9 mouse cellular contexts compared by ENCODE assay signal in genomic region chr19:6952712-6953037, GRCm38 (mm10). TPM values are rescaled to one million over a fixed set of nuclear protein-coding genes. Genes with fewer than 3 reads are reported as not detected.
DNase-seq lines count a peak whose midpoint lies in the region; ATAC-seq and TF ChIP-seq lines count a peak whose summit lies in the region.
"Had no signal": no experiment of that assay in that cellular context is flagged by ENCODE, and none has a peak within 500 bp of the region (broad histone marks: within the 10 kb centered on the region; RNA-seq: fewer than 3 reads in every experiment).

No protein-coding gene starts in this region.

- peak overlapping the region; percentile 100 for H3K27ac ChIP-seq in gastrocnemius, adult 2 months
- no peak overlapping the region for H3K27ac ChIP-seq in forebrain, embryonic 13.5 days
- H3K27ac ChIP-seq in hindbrain, embryonic 16.5 days (ENCODE audit: low read depth, low read length), result peak overlapping the region; percentile 96
- peak overlapping the region; percentile 98 for H3K27ac ChIP-seq in liver, embryonic 11.5 days (ENCODE audit: low read depth, low read length)
- peak overlapping the region; percentile 97 for H3K27ac ChIP-seq in neural tube, embryonic 13.5 days (replicated peaks)

- peaks cover 27% of the 10 kb centered on the region for H3K4me1 ChIP-seq in forebrain, embryonic 13.5 days
- H3K4me1 ChIP-seq in hindbrain, embryonic 16.5 days (ENCODE audit: control insufficient read depth, insufficient read depth, low read depth, low read length), result peaks cover 19% of the 10 kb centered on the region
- peaks cover 27% of the 10 kb centered on the region for H3K4me1 ChIP-seq in liver, embryonic 11.5 days (replicated peaks; ENCODE audit: control insufficient read depth, insufficient read depth, low read length)
- peaks cover 25% of the 10 kb centered on the region for H3K4me1 ChIP-seq in neural tube, embryonic 13.5 days (replicated peaks)

- no peak for ATAC-seq in forebrain, embryonic 13.5 days
- no peak for ATAC-seq in hindbrain, embryonic 16.5 days
- ATAC-seq in liver, embryonic 11.5 days (replicated peaks; ENCODE audit: low FRiP score), result no peak
- no peak for ATAC-seq in neural tube, embryonic 13.5 days (ENCODE audit: low read depth)
- ATAC-seq in granulocyte monocyte progenitor cell, adult 5-6 weeks (replicated peaks; ENCODE audit: poor library complexity, severe bottlenecking), result no peak

- H3K36me3 ChIP-seq in forebrain, embryonic 13.5 days (ENCODE audit: poor library complexity, severe bottlenecking), result peaks cover 17% of the 10 kb centered on the region; the same call in 1 of the 2 replicates
- peaks cover 6% of the 10 kb centered on the region; the same call in 1 of the 2 replicates for H3K36me3 ChIP-seq in hindbrain, embryonic 16.5 days (ENCODE audit: control insufficient read depth, insufficient read depth, low read length)
- peaks cover 16% of the 10 kb centered on the region for H3K36me3 ChIP-seq in liver, embryonic 11.5 days (ENCODE audit: control insufficient read depth, insufficient read depth, low read length)
- H3K36me3 ChIP-seq in neural tube, embryonic 13.5 days, result peaks cover 29% of the 10 kb centered on the region

- DNase-seq in gastrocnemius, adult 2 months, result peak; percentile 65
- DNase-seq in gastrocnemius, postnatal 14 days, result no peak
- DNase-seq in liver, embryonic 11.5 days (ENCODE audit: low spot score), result no peak
- no peak for DNase-seq in gastrocnemius, adult 18-20 months (ENCODE audit: low spot score)

- H3K27me3 ChIP-seq in forebrain, embryonic 13.5 days, result no peaks in the 10 kb centered on the region
- no peaks in the 10 kb centered on the region for H3K27me3 ChIP-seq in hindbrain, embryonic 16.5 days (replicated peaks; ENCODE audit: control insufficient read depth, insufficient read depth, low read length)
- no peaks in the 10 kb centered on the region for H3K27me3 ChIP-seq in liver, embryonic 11.5 days (replicated peaks; ENCODE audit: control insufficient read depth, insufficient read depth, low read length)
- H3K27me3 ChIP-seq in neural tube, embryonic 13.5 days, result no peaks in the 10 kb centered on the region

- H3K4me3 ChIP-seq in gastrocnemius, adult 2 months, result peak overlapping the region; percentile 82
- peak overlapping the region; percentile 60 for H3K4me3 ChIP-seq in forebrain, embryonic 13.5 days
- H3K4me3 ChIP-seq in hindbrain, embryonic 16.5 days (ENCODE audit: low read length), result peak overlapping the region; percentile 61; the same call in 1 of the 2 replicates
- H3K4me3 ChIP-seq in liver, embryonic 11.5 days (ENCODE audit: low read depth, low read length), result peak overlapping the region; percentile 64
- peak overlapping the region; percentile 59 for H3K4me3 ChIP-seq in neural tube, embryonic 13.5 days

- no peak for TF ChIP-seq CTCF in gastrocnemius, adult 2 months (IDR thresholded peaks at IDR 0.05)

- intact Hi-C loops in gastrocnemius, adult 2 months (cut with DNase I), result loop anchor here (2.0 kb wide), 1 partner anchor 16 kb away; no protein-coding TSS in a partner anchor
- intact Hi-C loops in gastrocnemius, postnatal 14 days (cut with DNase I; ENCODE audit: low total_unique reads), result no loop called here

- no peaks in the 10 kb centered on the region for H3K9me3 ChIP-seq in forebrain, embryonic 13.5 days (replicated peaks)
- H3K9me3 ChIP-seq in hindbrain, embryonic 16.5 days (ENCODE audit: control insufficient read depth, low read length), result no peaks in the 10 kb centered on the region
- H3K9me3 ChIP-seq in liver, embryonic 11.5 days (ENCODE audit: control insufficient read depth, low read length), result no peaks in the 10 kb centered on the region
- H3K9me3 ChIP-seq in neural tube, embryonic 13.5 days, result no peaks in the 10 kb centered on the region

- H3K9ac ChIP-seq in forebrain, embryonic 13.5 days, result peak overlapping the region; percentile 84
- H3K9ac ChIP-seq in hindbrain, embryonic 16.5 days (ENCODE audit: low read depth, low read length), result peak overlapping the region; percentile 77
- peak overlapping the region; percentile 89 for H3K9ac ChIP-seq in liver, embryonic 11.5 days (ENCODE audit: low read depth, low read length)
- peak overlapping the region; percentile 81 for H3K9ac ChIP-seq in neural tube, embryonic 13.5 days

- peak overlapping the region; percentile 98 for H3K4me2 ChIP-seq in forebrain, embryonic 13.5 days
- H3K4me2 ChIP-seq in hindbrain, embryonic 16.5 days (ENCODE audit: low read length), result peak overlapping the region; percentile 98
- H3K4me2 ChIP-seq in liver, embryonic 11.5 days, result peak overlapping the region; percentile 98
- H3K4me2 ChIP-seq in neural tube, embryonic 13.5 days, result peak overlapping the region; percentile 97

- WGBS in forebrain, embryonic 13.5 days, result 29% methylated on average over 3 of the region's 3 CpGs
- 36% methylated on average over 3 of the region's 3 CpGs for WGBS in hindbrain, embryonic 16.5 days
- 4% methylated on average over 3 of the region's 3 CpGs for WGBS in liver, embryonic 11.5 days
- 35% methylated on average over 3 of the region's 3 CpGs for WGBS in neural tube, embryonic 13.5 days

RNA-seq across cellular contexts. Expression of gene Gpr137, which starts 10.4 kb away (rescaled TPM):
- total RNA-seq in gastrocnemius, adult 2 months (2021), result 10 to 100 TPM in 1 of 2 experiments, 1 to 10 TPM in 1; 8.2 to 13.8 TPM
- 1 to 10 TPM; 8.9 to 9.9 TPM for total RNA-seq in gastrocnemius, postnatal 14 days (2021)
- polyA plus RNA-seq in forebrain, embryonic 13.5 days (2015; fragmentation: Nextera tagmentation; extraction: Ambion mirVana), result 32.4 and 32.8 TPM in 2 replicates
- polyA plus RNA-seq in hindbrain, embryonic 16.5 days (2015; fragmentation: Nextera tagmentation; extraction: Ambion mirVana), result 67.1 and 77.6 TPM in 2 replicates
- polyA plus RNA-seq in liver, embryonic 11.5 days (2014; fragmentation: Nextera tagmentation; extraction: Ambion mirVana), result 18.2 and 18.9 TPM in 2 replicates
- 50.6 and 57.0 TPM in 2 replicates for polyA plus RNA-seq in neural tube, embryonic 13.5 days (2015; fragmentation: Nextera tagmentation; extraction: Ambion mirVana)
- total RNA-seq in granulocyte monocyte progenitor cell, adult 5-6 weeks (2014; fragmentation: Nextera tagmentation), result 15.0 and 18.5 TPM in 2 replicates
- 14.9 and 15.8 TPM in 2 replicates for total RNA-seq in granulocyte monocyte progenitor cell, adult 5-6 weeks (2017)
- total RNA-seq in gastrocnemius, adult 18-20 months (2021), result 10 to 100 TPM; 10.0 to 10.4 TPM

RNA-seq across cellular contexts. Expression of gene Bad, which starts 11.0 kb away (rescaled TPM):
- total RNA-seq in gastrocnemius, adult 2 months (2021), result 10 to 100 TPM; 10.8 to 14.4 TPM
- 10 to 100 TPM; 14.2 to 14.6 TPM for total RNA-seq in gastrocnemius, postnatal 14 days (2021)
- polyA plus RNA-seq in forebrain, embryonic 13.5 days (2015; fragmentation: Nextera tagmentation; extraction: Ambion mirVana), result 72.4 and 79.3 TPM in 2 replicates
- 96.0 and 109 TPM in 2 replicates for polyA plus RNA-seq in hindbrain, embryonic 16.5 days (2015; fragmentation: Nextera tagmentation; extraction: Ambion mirVana)
- 51.9 and 54.7 TPM in 2 replicates for polyA plus RNA-seq in liver, embryonic 11.5 days (2014; fragmentation: Nextera tagmentation; extraction: Ambion mirVana)
- 90.4 and 95.1 TPM in 2 replicates for polyA plus RNA-seq in neural tube, embryonic 13.5 days (2015; fragmentation: Nextera tagmentation; extraction: Ambion mirVana)
- total RNA-seq in granulocyte monocyte progenitor cell, adult 5-6 weeks (2014; fragmentation: Nextera tagmentation), result 26.7 and 34.5 TPM in 2 replicates
- 48.8 and 69.0 TPM in 2 replicates for total RNA-seq in granulocyte monocyte progenitor cell, adult 5-6 weeks (2017)
- 10 to 100 TPM in 1 of 2 experiments, 1 to 10 TPM in 1; 9.7 to 12.2 TPM for total RNA-seq in gastrocnemius, adult 18-20 months (2021)

RNA-seq across cellular contexts. Expression of gene Kcnk4, which starts 18.4 kb away (rescaled TPM):
- not detected for total RNA-seq in gastrocnemius, adult 2 months (2021)
- total RNA-seq in gastrocnemius, postnatal 14 days (2021), result not detected
- polyA plus RNA-seq in forebrain, embryonic 13.5 days (2015; fragmentation: Nextera tagmentation; extraction: Ambion mirVana), result 0.25 TPM in 1 of 2 replicates, not detected in the other
- polyA plus RNA-seq in hindbrain, embryonic 16.5 days (2015; fragmentation: Nextera tagmentation; extraction: Ambion mirVana), result 14.4 and 19.1 TPM in 2 replicates
- polyA plus RNA-seq in liver, embryonic 11.5 days (2014; fragmentation: Nextera tagmentation; extraction: Ambion mirVana), result 0.18 and 0.38 TPM in 2 replicates
- polyA plus RNA-seq in neural tube, embryonic 13.5 days (2015; fragmentation: Nextera tagmentation; extraction: Ambion mirVana), result 3.4 and 5.2 TPM in 2 replicates
- not detected in 2 replicates for total RNA-seq in granulocyte monocyte progenitor cell, adult 5-6 weeks (2014; fragmentation: Nextera tagmentation)
- total RNA-seq in granulocyte monocyte progenitor cell, adult 5-6 weeks (2017), result not detected in 2 replicates
- total RNA-seq in gastrocnemius, adult 18-20 months (2021), result not detected
- polyA plus RNA-seq: large intestine, adult 2 months had no signal

RNA-seq across cellular contexts. Expression of gene Ppp1r14b, which starts 22.1 kb away (rescaled TPM):
- 100 to 1,000 TPM; 121 to 127 TPM for total RNA-seq in gastrocnemius, adult 2 months (2021)
- total RNA-seq in gastrocnemius, postnatal 14 days (2021), result 100 to 1,000 TPM; 139 to 184 TPM
- polyA plus RNA-seq in forebrain, embryonic 13.5 days (2015; fragmentation: Nextera tagmentation; extraction: Ambion mirVana), result 106 and 139 TPM in 2 replicates
- polyA plus RNA-seq in hindbrain, embryonic 16.5 days (2015; fragmentation: Nextera tagmentation; extraction: Ambion mirVana), result 89.4 and 96.8 TPM in 2 replicates
- polyA plus RNA-seq in liver, embryonic 11.5 days (2014; fragmentation: Nextera tagmentation; extraction: Ambion mirVana), result 189 and 221 TPM in 2 replicates
- 191 and 211 TPM in 2 replicates for polyA plus RNA-seq in neural tube, embryonic 13.5 days (2015; fragmentation: Nextera tagmentation; extraction: Ambion mirVana)
- total RNA-seq in granulocyte monocyte progenitor cell, adult 5-6 weeks (2014; fragmentation: Nextera tagmentation), result 194 and 276 TPM in 2 replicates
- total RNA-seq in granulocyte monocyte progenitor cell, adult 5-6 weeks (2017), result 94.5 and 105 TPM in 2 replicates
- total RNA-seq in gastrocnemius, adult 18-20 months (2021), result 100 to 1,000 TPM; 117 to 145 TPM

RNA-seq across cellular contexts. Expression of gene Plcb3, which starts 23.6 kb away (rescaled TPM):
- total RNA-seq in gastrocnemius, adult 2 months (2021), result 10 to 100 TPM in 1 of 2 experiments, 1 to 10 TPM in 1; 9.1 to 11.0 TPM
- total RNA-seq in gastrocnemius, postnatal 14 days (2021), result 10 to 100 TPM; 10.9 to 11.6 TPM
- polyA plus RNA-seq in forebrain, embryonic 13.5 days (2015; fragmentation: Nextera tagmentation; extraction: Ambion mirVana), result 11.0 TPM in 2 replicates
- 13.1 and 13.8 TPM in 2 replicates for polyA plus RNA-seq in hindbrain, embryonic 16.5 days (2015; fragmentation: Nextera tagmentation; extraction: Ambion mirVana)
- polyA plus RNA-seq in liver, embryonic 11.5 days (2014; fragmentation: Nextera tagmentation; extraction: Ambion mirVana), result 20.6 and 23.4 TPM in 2 replicates
- 23.8 and 27.3 TPM in 2 replicates for polyA plus RNA-seq in neural tube, embryonic 13.5 days (2015; fragmentation: Nextera tagmentation; extraction: Ambion mirVana)
- total RNA-seq in granulocyte monocyte progenitor cell, adult 5-6 weeks (2014; fragmentation: Nextera tagmentation), result 8.0 and 14.6 TPM in 2 replicates
- total RNA-seq in granulocyte monocyte progenitor cell, adult 5-6 weeks (2017), result 7.1 and 10.9 TPM in 2 replicates
- total RNA-seq in gastrocnemius, adult 18-20 months (2021), result 10 to 100 TPM; 10.2 to 11.3 TPM
